Mouse (Mus musculus) left cerebral cortex, postnatal 10 days (tissue): ENCODE results near the gene Gm20458. TPM values are rescaled to one million over a fixed set of nuclear protein-coding genes. Genes with fewer than 3 reads are reported as not detected.

Experiments used
- DNase-seq, 2 experiments: peaks; one replicate each; pipeline ENCODE4 v3.0.0; 2021 to 2022; ENCODE audit warnings: low spot score in 2 of 2, mixed read lengths in 1 of 2; ENCODE audit errors: extremely low spot score in 1 of 2
- intact Hi-C: fragments of 180-260 bp; cut with DNase I; formaldehyde crosslinking; loops from one replicate; pipeline ENCODE4 v1.15.1; 2025
- total RNA-seq, 2 experiments: library from RNA; stranded (reverse); gene quantifications; 2 replicates each; pipeline ENCODE4 v1.2.3; 2021

The Gm20458 gene
- total RNA-seq, 2 experiments from 2014 or later, result 2.2 to 6.0 TPM

GRCm38 (mm10) chr2:164432541-164433191 lies 28.1 kb upstream of the Gm20458 start:
- peak in 1 of 2 experiments; percentile 40 for DNase-seq
- intact Hi-C loops, result no loop called here

GRCm38 (mm10) chr2:164433278-164433895 lies 27.4 kb upstream of the Gm20458 start:
- intact Hi-C loops, result no loop called here
- DNase-seq, result no peak

- DNase-seq, result no peak
- intact Hi-C loops, result no loop called here
Observed at GRCm38 (mm10) chr2:164434681-164435080, 26.1 kb upstream of the Gm20458 start.

- intact Hi-C loops, result no loop called here
- DNase-seq, result no peak
Observed at GRCm38 (mm10) chr2:164435216-164436090, 25.3 kb upstream of the Gm20458 start.

- intact Hi-C loops, result no loop called here
- peak in 1 of 2 experiments; percentile 37 for DNase-seq
Observed at GRCm38 (mm10) chr2:164436215-164436913, 24.4 kb upstream of the Gm20458 start.

- no peak for DNase-seq
Observed at GRCm38 (mm10) chr2:164436961-164437360, 23.8 kb upstream of the Gm20458 start.

GRCm38 (mm10) chr2:164437710-164438109 lies 23.1 kb upstream of the Gm20458 start:
- intact Hi-C loops, result no loop called here
- no peak for DNase-seq

More at GRCm38 (mm10) chr2:164436961-164437360, 23.8 kb upstream of the Gm20458 start:
- intact Hi-C loops, result no loop called here

GRCm38 (mm10) chr2:164438257-164438656 lies 22.5 kb upstream of the Gm20458 start:
- DNase-seq, result no peak
- intact Hi-C loops, result no loop called here

GRCm38 (mm10) chr2:164439001-164439421 lies 21.8 kb upstream of the Gm20458 start:
- peak in 1 of 2 experiments; percentile 37 for DNase-seq

GRCm38 (mm10) chr2:164440314-164440713 lies 20.5 kb upstream of the Gm20458 start:
- intact Hi-C loops, result no loop called here

More at GRCm38 (mm10) chr2:164439001-164439421, 21.8 kb upstream of the Gm20458 start:
- intact Hi-C loops, result no loop called here

GRCm38 (mm10) chr2:164441155-164441554 lies 19.6 kb upstream of the Gm20458 start:
- intact Hi-C loops, result no loop called here
- DNase-seq, result no peak

More at GRCm38 (mm10) chr2:164440314-164440713, 20.5 kb upstream of the Gm20458 start:
- no peak for DNase-seq

- DNase-seq, result no peak
- intact Hi-C loops, result no loop called here
Observed at GRCm38 (mm10) chr2:164441731-164442130, 19.0 kb upstream of the Gm20458 start.

GRCm38 (mm10) chr2:164442315-164443050 lies 18.3 kb upstream of the Gm20458 start:
- no peak for DNase-seq
- intact Hi-C loops, result no loop called here

GRCm38 (mm10) chr2:164443051-164443437 lies 17.7 kb upstream of the Gm20458 start:
- DNase-seq, result peak; percentile 49 to 89
- intact Hi-C loops, result no loop called here

- intact Hi-C loops, result no loop called here
Observed at GRCm38 (mm10) chr2:164443460-164444000, 17.2 kb upstream of the Gm20458 start, which contains the start of gene Sdc4. Gene Sdc4 (minus strand): TSS chr2:164443887.

GRCm38 (mm10) chr2:164444701-164445100 lies 16.1 kb upstream of the Gm20458 start:
- DNase-seq, result no peak
- intact Hi-C loops, result no loop called here

More at GRCm38 (mm10) chr2:164443460-164444000, 17.2 kb upstream of the Gm20458 start, which contains the start of gene Sdc4:
- no peak for DNase-seq

- intact Hi-C loops, result no loop called here
- no peak for DNase-seq
Observed at GRCm38 (mm10) chr2:164445399-164446085, 15.2 kb upstream of the Gm20458 start.
